Mouse (Mus musculus): Measurements from ENCODE around the gene Ccl4. TPM values are rescaled to one million over a fixed set of nuclear protein-coding genes. Genes with fewer than 3 reads are reported as not detected.

Gene Ccl4
- polyA plus RNA-seq, 1 experiment = 2.6 TPM

DNA sequence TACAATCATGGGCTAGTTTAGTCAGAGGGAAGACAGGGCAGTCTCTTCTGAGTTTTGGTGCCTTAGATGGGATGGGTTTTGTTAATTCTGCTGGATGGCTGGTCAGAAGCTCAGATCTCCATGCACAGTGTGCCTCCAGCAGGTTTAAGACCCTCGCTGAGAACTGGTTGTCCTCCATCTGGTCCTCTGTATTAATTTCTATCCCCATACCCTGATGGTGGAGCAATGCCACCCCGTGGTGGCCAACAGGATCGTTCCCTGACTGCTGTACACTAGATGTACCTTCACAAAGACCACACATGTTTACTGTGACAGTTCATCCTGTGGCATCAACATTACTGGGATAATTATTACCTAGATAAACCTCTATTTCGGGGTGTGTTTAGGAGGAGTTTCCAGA lies 29.6 kb upstream of the Ccl4 start:
- no peak for TF ChIP-seq POLR2A (IDR thresholded peaks at IDR 0.05; ENCODE audit: low read depth, low read length)
- peak; percentile 52; the same call in 1 of the 2 replicates for TF ChIP-seq CTCF (IDR thresholded peaks at IDR 0.05; ENCODE audit: extremely low read depth, insufficient read length, insufficient replicate concordance, low read depth, low read length)
- H3K4me3 ChIP-seq (ENCODE audit: low read depth, low read length) = no peak overlapping the region
- no peak overlapping the region for H3K27ac ChIP-seq (ENCODE audit: insufficient read depth, low read depth, low read length)
- no peaks in the 10 kb centered on the region for H3K27me3 ChIP-seq (ENCODE audit: control insufficient read depth, insufficient read depth, low read length)
- WGBS = 50% methylated on average over 4 of the region's 4 CpGs
- H3K36me3 ChIP-seq (ENCODE audit: control insufficient read depth, insufficient read depth, low read length) = no peaks in the 10 kb centered on the region
- H3K4me1 ChIP-seq (ENCODE audit: control insufficient read depth, insufficient read depth, insufficient read length, low read length) = peaks cover 4% of the 10 kb centered on the region; the same call in 1 of the 2 replicates

- TF ChIP-seq CTCF (IDR thresholded peaks at IDR 0.05; ENCODE audit: extremely low read depth, insufficient read length, insufficient replicate concordance, low read depth, low read length) = no peak
- no peak for TF ChIP-seq POLR2A (IDR thresholded peaks at IDR 0.05; ENCODE audit: low read depth, low read length)
- no peaks in the 10 kb centered on the region for H3K27me3 ChIP-seq (ENCODE audit: control insufficient read depth, insufficient read depth, low read length)
- no peak overlapping the region for H3K27ac ChIP-seq (ENCODE audit: insufficient read depth, low read depth, low read length)
- no peaks in the 10 kb centered on the region for H3K36me3 ChIP-seq (ENCODE audit: control insufficient read depth, insufficient read depth, low read length)
- 72% methylated on average over 4 of the region's 4 CpGs for WGBS
- no peak overlapping the region for H3K4me3 ChIP-seq (ENCODE audit: low read depth, low read length)
- H3K4me1 ChIP-seq (ENCODE audit: control insufficient read depth, insufficient read depth, insufficient read length, low read length) = peaks cover 6% of the 10 kb centered on the region; the same call in 1 of the 2 replicates
These were observed 28.0 kb upstream of the Ccl4 start for GRCm38 (mm10) chr11:83634425-83634824.

GRCm38 (mm10) chr11:83634898-83635297 lies 27.5 kb upstream of the Ccl4 start:
- H3K4me1 ChIP-seq (ENCODE audit: control insufficient read depth, insufficient read depth, insufficient read length, low read length) = peaks cover 6% of the 10 kb centered on the region; the same call in 1 of the 2 replicates
- WGBS = 90% methylated on average over 2 of the region's 2 CpGs
- TF ChIP-seq POLR2A (IDR thresholded peaks at IDR 0.05; ENCODE audit: low read depth, low read length) (no peak), CTCF (IDR thresholded peaks at IDR 0.05; ENCODE audit: extremely low read depth, insufficient read length, insufficient replicate concordance, low read depth, low read length) (no peak)
- no peaks in the 10 kb centered on the region for H3K27me3 ChIP-seq (ENCODE audit: control insufficient read depth, insufficient read depth, low read length)
- no peak overlapping the region for H3K27ac ChIP-seq (ENCODE audit: insufficient read depth, low read depth, low read length)
- H3K4me3 ChIP-seq (ENCODE audit: low read depth, low read length) = no peak overlapping the region
- H3K36me3 ChIP-seq (ENCODE audit: control insufficient read depth, insufficient read depth, low read length) = no peaks in the 10 kb centered on the region

DNA sequence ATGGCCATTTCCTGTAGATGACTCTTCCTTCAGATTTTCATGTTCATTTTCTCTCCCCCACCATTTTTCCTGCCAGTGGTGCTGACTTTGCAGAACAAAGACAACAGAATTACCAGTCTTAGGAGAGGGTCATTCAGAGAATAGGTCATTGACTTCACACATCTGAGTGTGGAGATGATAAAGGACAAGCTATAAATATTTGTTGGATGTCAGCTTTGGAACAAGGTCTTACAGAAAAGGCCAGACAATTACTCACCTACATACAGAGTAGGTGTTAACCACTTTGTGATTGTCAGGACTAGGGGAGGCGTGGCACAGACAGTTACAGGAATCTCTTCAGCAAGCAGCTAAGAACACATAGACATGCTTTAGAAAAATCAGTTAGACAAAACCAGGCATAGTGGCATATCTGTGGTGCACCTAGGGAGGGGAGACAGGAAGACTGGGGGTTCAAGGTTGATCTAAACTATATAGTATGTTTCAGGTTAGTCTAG lies 25.6 kb upstream of the Ccl4 start:
- Histone ChIP-seq H3K27ac (ENCODE audit: insufficient read depth, low read depth, low read length) (peak overlapping the region; percentile 36; the same call in 1 of the 2 replicates), H3K4me1 (ENCODE audit: control insufficient read depth, insufficient read depth, insufficient read length, low read length) (peaks cover 9% of the 10 kb centered on the region; the same call in 1 of the 2 replicates), H3K27me3 (ENCODE audit: control insufficient read depth, insufficient read depth, low read length) (no peaks in the 10 kb centered on the region), H3K36me3 (ENCODE audit: control insufficient read depth, insufficient read depth, low read length) (no peaks in the 10 kb centered on the region), H3K4me3 (ENCODE audit: low read depth, low read length) (no peak overlapping the region)
- TF ChIP-seq CTCF (IDR thresholded peaks at IDR 0.05; ENCODE audit: extremely low read depth, insufficient read length, insufficient replicate concordance, low read depth, low read length) (no peak), POLR2A (IDR thresholded peaks at IDR 0.05; ENCODE audit: low read depth, low read length) (no peak)
- 64% methylated on average over 1 of the region's 1 CpGs for WGBS

GRCm38 (mm10) chr11:83638934-83639333 lies 23.4 kb upstream of the Ccl4 start:
- H3K36me3 ChIP-seq (ENCODE audit: control insufficient read depth, insufficient read depth, low read length) = no peaks in the 10 kb centered on the region
- peaks cover 11% of the 10 kb centered on the region; the same call in 1 of the 2 replicates for H3K4me1 ChIP-seq (ENCODE audit: control insufficient read depth, insufficient read depth, insufficient read length, low read length)
- H3K4me3 ChIP-seq (ENCODE audit: low read depth, low read length) = no peak overlapping the region
- WGBS = 76% methylated on average over 2 of the region's 2 CpGs
- no peaks in the 10 kb centered on the region for H3K27me3 ChIP-seq (ENCODE audit: control insufficient read depth, insufficient read depth, low read length)
- TF ChIP-seq POLR2A (IDR thresholded peaks at IDR 0.05; ENCODE audit: low read depth, low read length) = no peak
- TF ChIP-seq CTCF (IDR thresholded peaks at IDR 0.05; ENCODE audit: extremely low read depth, insufficient read length, insufficient replicate concordance, low read depth, low read length) = no peak
- H3K27ac ChIP-seq (ENCODE audit: insufficient read depth, low read depth, low read length) = peak overlapping the region; percentile 77

DNA sequence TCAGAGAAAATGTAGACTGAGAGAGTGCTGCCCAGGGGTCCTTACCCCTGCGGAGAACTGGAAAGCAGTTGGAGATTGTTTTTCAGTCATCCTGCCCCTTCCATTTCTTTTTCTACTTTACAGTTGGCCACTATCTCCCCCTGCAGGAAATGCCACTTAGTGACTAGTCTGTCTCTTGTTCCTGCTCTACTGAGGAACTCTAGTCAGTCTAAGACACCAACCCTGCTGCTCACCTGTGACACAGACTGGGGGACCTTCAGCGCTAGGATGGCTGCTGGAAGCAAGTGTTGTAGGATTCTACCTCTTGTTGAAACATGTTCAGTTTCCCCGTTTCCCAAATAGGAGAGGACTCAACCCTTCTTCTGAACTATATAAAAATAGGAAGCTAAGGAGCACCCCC lies 22.9 kb upstream of the Ccl4 start:
- H3K36me3 ChIP-seq (ENCODE audit: control insufficient read depth, insufficient read depth, low read length) = no peaks in the 10 kb centered on the region
- no peak overlapping the region for H3K4me3 ChIP-seq (ENCODE audit: low read depth, low read length)
- peak overlapping the region; percentile 77 for H3K27ac ChIP-seq (ENCODE audit: insufficient read depth, low read depth, low read length)
- 86% methylated on average over 3 of the region's 3 CpGs for WGBS
- TF ChIP-seq CTCF (IDR thresholded peaks at IDR 0.05; ENCODE audit: extremely low read depth, insufficient read length, insufficient replicate concordance, low read depth, low read length) = no peak
- TF ChIP-seq POLR2A (IDR thresholded peaks at IDR 0.05; ENCODE audit: low read depth, low read length) = no peak
- H3K4me1 ChIP-seq (ENCODE audit: control insufficient read depth, insufficient read depth, insufficient read length, low read length) = peaks cover 11% of the 10 kb centered on the region; the same call in 1 of the 2 replicates
- H3K27me3 ChIP-seq (ENCODE audit: control insufficient read depth, insufficient read depth, low read length) = no peaks in the 10 kb centered on the region

DNA sequence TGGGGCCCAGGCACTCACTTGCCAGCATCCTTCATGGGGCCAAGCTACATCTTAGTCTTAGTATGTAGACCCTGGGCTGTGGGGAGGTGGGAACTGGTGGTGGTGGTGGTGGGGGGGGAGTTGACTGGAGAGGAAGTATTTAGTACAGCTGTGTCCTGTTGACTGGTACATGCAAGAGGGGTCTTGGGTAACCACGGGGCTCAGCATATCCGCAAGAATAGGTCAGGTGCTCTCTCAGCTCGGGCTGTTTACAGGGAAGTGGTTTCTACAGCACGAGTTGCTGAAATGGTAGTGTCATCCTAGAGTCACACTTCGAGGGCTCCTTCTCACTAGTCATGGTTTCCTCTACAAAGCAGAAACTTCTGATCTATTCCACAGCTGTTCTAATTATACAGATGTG lies 22.2 kb upstream of the Ccl4 start:
- TF ChIP-seq CTCF (IDR thresholded peaks at IDR 0.05; ENCODE audit: extremely low read depth, insufficient read length, insufficient replicate concordance, low read depth, low read length) = no peak
- no peak for TF ChIP-seq POLR2A (IDR thresholded peaks at IDR 0.05; ENCODE audit: low read depth, low read length)
- WGBS = 69% methylated on average over 5 of the region's 5 CpGs
- no peak overlapping the region for H3K4me3 ChIP-seq (ENCODE audit: low read depth, low read length)
- peak overlapping the region; percentile 77 for H3K27ac ChIP-seq (ENCODE audit: insufficient read depth, low read depth, low read length)
- no peaks in the 10 kb centered on the region for H3K27me3 ChIP-seq (ENCODE audit: control insufficient read depth, insufficient read depth, low read length)
- H3K4me1 ChIP-seq (ENCODE audit: control insufficient read depth, insufficient read depth, insufficient read length, low read length) = peaks cover 11% of the 10 kb centered on the region; the same call in 1 of the 2 replicates
- H3K36me3 ChIP-seq (ENCODE audit: control insufficient read depth, insufficient read depth, low read length) = no peaks in the 10 kb centered on the region

Measured in small intestine, adult 2 months (tissue).